Mouse (Mus musculus): ENCODE results near the gene Gm28230. TPM values are rescaled to one million over a fixed set of nuclear protein-coding genes. Genes with fewer than 3 reads are reported as not detected.

Gene Gm28230
- polyA plus RNA-seq, 2 experiments: 0.18 to 5.0 TPM

- H3K27ac ChIP-seq (replicated peaks; ENCODE audit: low read depth, low read length): no peak overlapping the region
- no peak overlapping the region for H3K4me3 ChIP-seq (replicated peaks; ENCODE audit: low read length)
- H3K9me3 ChIP-seq (ENCODE audit: control insufficient read depth, low read length): no peaks in the 10 kb centered on the region
- no peaks in the 10 kb centered on the region for H3K36me3 ChIP-seq (ENCODE audit: control insufficient read depth, insufficient read depth, low read length)
- no peak for DNase-seq (ENCODE audit: low spot score)
- no peak overlapping the region for H3K9ac ChIP-seq (ENCODE audit: low read depth, low read length, severe bottlenecking)
- WGBS: 8% methylated on average over 15 of the region's 15 CpGs
- peaks cover 14% of the 10 kb centered on the region for H3K4me1 ChIP-seq (ENCODE audit: control insufficient read depth, insufficient read depth, low read length)
- H3K27me3 ChIP-seq (ENCODE audit: control insufficient read depth, insufficient read depth, low read length): peaks cover 96% of the 10 kb centered on the region
- no peak for TF ChIP-seq POLR2A (IDR thresholded peaks at IDR 0.05; ENCODE audit: borderline replicate concordance, extremely low read depth, insufficient read depth, insufficient read length)
- no peak overlapping the region for H3K4me2 ChIP-seq (replicated peaks; ENCODE audit: low read depth, low read length, severe bottlenecking)
- no peak for ATAC-seq (ENCODE audit: low FRiP score, low read depth)
Measured at GRCm38 (mm10) chr2:74736688-74737577, 10.4 kb downstream of the Gm28230 start.

- Histone ChIP-seq H3K4me3 (replicated peaks; ENCODE audit: low read length) (no peak overlapping the region), H3K27me3 (ENCODE audit: control insufficient read depth, insufficient read depth, low read length) (peaks cover 96% of the 10 kb centered on the region), H3K4me1 (ENCODE audit: control insufficient read depth, insufficient read depth, low read length) (peaks cover 14% of the 10 kb centered on the region), H3K9ac (ENCODE audit: low read depth, low read length, severe bottlenecking) (no peak overlapping the region), H3K27ac (replicated peaks; ENCODE audit: low read depth, low read length) (no peak overlapping the region), H3K9me3 (ENCODE audit: control insufficient read depth, low read length) (no peaks in the 10 kb centered on the region), H3K36me3 (ENCODE audit: control insufficient read depth, insufficient read depth, low read length) (no peaks in the 10 kb centered on the region), H3K4me2 (replicated peaks; ENCODE audit: low read depth, low read length, severe bottlenecking) (no peak overlapping the region)
- DNase-seq (ENCODE audit: low spot score) (peak; percentile 44), ATAC-seq (ENCODE audit: low FRiP score, low read depth) (no peak)
- 16% methylated on average over 7 of the region's 7 CpGs for WGBS
- TF ChIP-seq POLR2A (IDR thresholded peaks at IDR 0.05; ENCODE audit: borderline replicate concordance, extremely low read depth, insufficient read depth, insufficient read length): no peak
Measured at GRCm38 (mm10) chr2:74737578-74738070, 11.1 kb downstream of the Gm28230 start.

DNA sequence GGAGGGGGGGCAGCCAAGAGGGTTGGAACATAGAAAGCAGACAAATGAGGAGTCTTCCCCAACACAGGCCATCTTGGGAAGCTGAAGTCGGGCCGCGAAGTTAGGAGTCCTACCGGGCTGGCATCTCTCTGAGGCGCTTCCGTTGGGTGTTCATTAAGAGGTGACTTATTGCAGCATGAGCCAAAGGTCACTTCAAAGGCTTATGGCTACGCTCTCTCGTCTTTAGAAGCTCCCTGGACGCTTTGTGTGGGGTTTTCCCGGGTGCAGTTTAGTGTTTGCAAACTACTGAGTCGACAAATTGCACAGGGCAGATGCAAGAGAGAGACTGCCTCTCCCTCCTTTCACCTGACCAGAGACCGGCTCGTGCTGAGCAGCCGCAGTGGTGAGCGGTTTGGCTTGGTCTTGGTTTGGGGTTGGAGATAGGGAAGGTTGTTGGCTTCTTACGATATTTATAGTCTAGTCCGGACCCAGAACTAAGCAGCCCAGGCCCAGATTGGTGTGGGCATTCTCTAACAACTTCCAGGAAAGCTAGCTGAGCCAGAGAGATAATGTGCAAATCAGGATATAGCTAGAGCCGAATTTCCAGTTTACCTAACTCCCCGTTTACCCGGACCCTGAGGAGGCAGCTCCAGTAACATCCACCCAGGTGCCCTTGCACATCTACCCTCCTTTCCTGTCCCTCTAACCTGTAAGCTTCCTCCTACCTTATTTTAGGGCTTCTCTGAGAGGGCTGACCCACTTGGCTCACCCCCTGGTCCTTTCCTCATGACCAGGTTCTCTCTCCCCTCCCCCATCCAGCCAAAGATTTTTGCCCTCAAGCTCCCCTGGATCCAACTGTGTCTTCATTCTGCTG, 12.3 kb downstream of the Gm28230 start:
- no peak overlapping the region for H3K4me3 ChIP-seq (replicated peaks; ENCODE audit: low read length)
- no peaks in the 10 kb centered on the region for H3K9me3 ChIP-seq (ENCODE audit: control insufficient read depth, low read length)
- H3K4me1 ChIP-seq (ENCODE audit: control insufficient read depth, insufficient read depth, low read length): peaks cover 11% of the 10 kb centered on the region; the same call in 1 of the 2 replicates
- H3K27me3 ChIP-seq (ENCODE audit: control insufficient read depth, insufficient read depth, low read length): peaks cover 94% of the 10 kb centered on the region
- H3K27ac ChIP-seq (replicated peaks; ENCODE audit: low read depth, low read length): no peak overlapping the region
- H3K36me3 ChIP-seq (ENCODE audit: control insufficient read depth, insufficient read depth, low read length): no peaks in the 10 kb centered on the region
- ATAC-seq (ENCODE audit: low FRiP score, low read depth): no peak
- H3K4me2 ChIP-seq (replicated peaks; ENCODE audit: low read depth, low read length, severe bottlenecking): no peak overlapping the region
- DNase-seq (ENCODE audit: low spot score): no peak
- no peak for TF ChIP-seq POLR2A (IDR thresholded peaks at IDR 0.05; ENCODE audit: borderline replicate concordance, extremely low read depth, insufficient read depth, insufficient read length)
- no peak overlapping the region for H3K9ac ChIP-seq (ENCODE audit: low read depth, low read length, severe bottlenecking)
- 2% methylated on average over 20 of the region's 20 CpGs for WGBS

DNA sequence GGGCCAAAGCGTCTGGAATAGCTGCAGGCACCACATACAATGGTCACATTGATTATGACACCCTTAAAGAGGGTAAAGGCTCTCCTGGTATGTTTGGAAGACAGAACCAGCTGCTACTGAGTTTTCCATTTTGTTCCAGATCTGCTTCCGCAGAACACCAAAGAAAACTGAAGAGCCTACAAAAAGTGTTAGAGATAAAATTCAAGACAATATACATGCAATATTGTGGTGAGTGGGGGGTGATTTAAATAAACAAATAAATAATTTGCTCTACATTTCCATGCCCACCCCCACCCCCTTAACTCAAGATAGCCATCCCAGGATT, 12.9 kb downstream of the Gm28230 start:
- no peak for ATAC-seq (ENCODE audit: low FRiP score, low read depth)
- H3K36me3 ChIP-seq (ENCODE audit: control insufficient read depth, insufficient read depth, low read length): no peaks in the 10 kb centered on the region
- no peak overlapping the region for H3K27ac ChIP-seq (replicated peaks; ENCODE audit: low read depth, low read length)
- H3K9me3 ChIP-seq (ENCODE audit: control insufficient read depth, low read length): no peaks in the 10 kb centered on the region
- H3K27me3 ChIP-seq (ENCODE audit: control insufficient read depth, insufficient read depth, low read length): peaks cover 94% of the 10 kb centered on the region
- TF ChIP-seq POLR2A (IDR thresholded peaks at IDR 0.05; ENCODE audit: borderline replicate concordance, extremely low read depth, insufficient read depth, insufficient read length): no peak
- no peak overlapping the region for H3K4me2 ChIP-seq (replicated peaks; ENCODE audit: low read depth, low read length, severe bottlenecking)
- no peak overlapping the region for H3K9ac ChIP-seq (ENCODE audit: low read depth, low read length, severe bottlenecking)
- peaks cover 11% of the 10 kb centered on the region; the same call in 1 of the 2 replicates for H3K4me1 ChIP-seq (ENCODE audit: control insufficient read depth, insufficient read depth, low read length)
- 20% methylated on average over 2 of the region's 2 CpGs for WGBS
- H3K4me3 ChIP-seq (replicated peaks; ENCODE audit: low read length): no peak overlapping the region
- no peak for DNase-seq (ENCODE audit: low spot score)

- WGBS: 3% methylated on average over 14 of the region's 14 CpGs
- no peak for TF ChIP-seq POLR2A (IDR thresholded peaks at IDR 0.05; ENCODE audit: borderline replicate concordance, extremely low read depth, insufficient read depth, insufficient read length)
- H3K4me1 ChIP-seq (ENCODE audit: control insufficient read depth, insufficient read depth, low read length): peaks cover 11% of the 10 kb centered on the region; the same call in 1 of the 2 replicates
- no peaks in the 10 kb centered on the region for H3K9me3 ChIP-seq (ENCODE audit: control insufficient read depth, low read length)
- no peak overlapping the region; the same call in 1 of the 2 replicates for H3K4me2 ChIP-seq (replicated peaks; ENCODE audit: low read depth, low read length, severe bottlenecking)
- H3K27me3 ChIP-seq (ENCODE audit: control insufficient read depth, insufficient read depth, low read length): peaks cover 94% of the 10 kb centered on the region
- DNase-seq (ENCODE audit: low spot score) (no peak), ATAC-seq (ENCODE audit: low FRiP score, low read depth) (no peak)
- H3K27ac ChIP-seq (replicated peaks; ENCODE audit: low read depth, low read length): no peak overlapping the region
- H3K36me3 ChIP-seq (ENCODE audit: control insufficient read depth, insufficient read depth, low read length): no peaks in the 10 kb centered on the region
- no peak overlapping the region for H3K4me3 ChIP-seq (replicated peaks; ENCODE audit: low read length)
- no peak overlapping the region for H3K9ac ChIP-seq (ENCODE audit: low read depth, low read length, severe bottlenecking)
Measured at GRCm38 (mm10) chr2:74739869-74740268, 13.3 kb downstream of the Gm28230 start.

Measured in limb, embryonic 14.5 days (tissue).